Mouse (Mus musculus) WW6 (cell line): ENCODE results near the gene Ptger3.
A peak's percentile ranks its signal among the peaks of the same experiment; 100 is the strongest.

Experiments
- DNase-seq: peaks from one replicate; pipeline ENCODE4 v3.0.0-alpha.2; 2013; ENCODE audit warnings: low read depth, low spot score

Gene Ptger3

DNA sequence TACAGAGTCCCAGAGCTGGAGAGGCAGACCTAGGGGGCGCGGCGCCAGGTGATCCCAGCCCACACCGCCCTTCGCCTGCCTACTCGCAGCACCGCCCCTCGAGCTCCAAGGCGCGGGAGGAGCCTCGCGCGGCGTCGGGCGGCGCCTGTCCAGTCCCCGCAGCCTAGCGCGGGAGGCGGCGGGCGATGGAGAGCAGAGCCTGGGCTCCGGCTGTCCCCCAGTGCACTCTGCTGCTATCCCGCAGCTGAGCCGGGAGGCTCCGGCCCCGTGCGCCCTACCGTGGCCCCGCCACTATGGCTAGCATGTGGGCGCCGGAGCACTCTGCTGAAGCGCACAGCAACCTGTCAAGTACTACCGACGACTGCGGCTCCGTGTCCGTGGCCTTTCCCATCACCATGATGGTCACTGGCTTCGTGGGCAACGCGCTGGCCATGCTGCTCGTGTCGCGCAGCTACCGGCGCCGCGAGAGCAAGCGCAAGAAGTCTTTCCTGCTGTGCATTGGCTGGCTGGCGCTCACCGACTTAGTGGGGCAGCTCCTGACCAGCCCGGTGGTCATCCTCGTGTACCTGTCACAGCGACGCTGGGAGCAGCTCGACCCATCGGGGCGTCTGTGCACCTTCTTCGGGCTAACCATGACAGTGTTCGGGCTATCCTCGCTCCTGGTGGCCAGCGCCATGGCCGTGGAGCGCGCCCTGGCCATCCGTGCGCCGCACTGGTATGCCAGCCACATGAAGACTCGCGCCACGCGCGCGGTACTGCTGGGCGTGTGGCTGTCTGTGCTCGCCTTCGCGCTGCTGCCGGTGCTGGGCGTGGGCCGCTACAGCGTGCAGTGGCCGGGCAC lies at the start of gene Ptger3:
Gene Ptger3 (plus strand): TSS at position 168 of the 841 bp plus-strand sequence.
- DNase-seq: peak; percentile 65

DNA sequence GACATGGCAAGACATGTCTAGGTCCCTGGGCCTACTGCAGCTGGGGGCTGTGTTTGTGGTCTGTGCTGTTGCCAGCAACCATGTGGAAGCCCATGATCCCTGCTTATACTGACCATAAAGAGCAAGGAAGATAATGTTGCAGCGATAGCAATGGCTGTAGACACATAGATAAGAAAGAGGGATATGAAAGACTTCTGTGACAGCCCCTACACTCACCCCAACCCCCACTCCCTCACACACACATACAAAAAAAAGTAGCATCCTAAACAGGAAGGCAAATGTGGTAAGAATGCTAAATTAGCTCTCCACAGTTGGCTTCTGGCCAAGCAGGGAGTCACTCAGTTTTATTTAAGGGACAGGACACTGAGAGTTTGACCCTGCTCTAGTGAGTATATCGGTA lies 48.7 kb upstream of the Ptger3 start:
- no peak for DNase-seq

DNA sequence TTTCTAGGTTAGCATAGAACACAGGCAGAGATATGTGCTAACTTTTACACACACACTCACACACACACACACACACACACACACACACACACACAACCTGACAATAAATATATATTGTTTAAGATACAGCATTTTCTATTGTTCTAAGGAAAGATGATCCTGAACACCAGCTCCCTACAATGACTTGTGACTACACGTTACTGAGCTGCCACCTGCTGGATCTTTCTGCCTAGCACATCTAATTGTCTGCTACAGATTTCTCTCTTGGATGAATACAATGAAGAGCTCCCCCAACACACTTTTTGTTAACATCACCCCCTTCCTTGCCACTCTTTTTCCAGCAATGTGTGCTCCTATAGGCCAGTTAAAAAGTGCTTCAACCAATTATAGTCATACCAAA lies 46.3 kb upstream of the Ptger3 start:
- DNase-seq: no peak

DNA sequence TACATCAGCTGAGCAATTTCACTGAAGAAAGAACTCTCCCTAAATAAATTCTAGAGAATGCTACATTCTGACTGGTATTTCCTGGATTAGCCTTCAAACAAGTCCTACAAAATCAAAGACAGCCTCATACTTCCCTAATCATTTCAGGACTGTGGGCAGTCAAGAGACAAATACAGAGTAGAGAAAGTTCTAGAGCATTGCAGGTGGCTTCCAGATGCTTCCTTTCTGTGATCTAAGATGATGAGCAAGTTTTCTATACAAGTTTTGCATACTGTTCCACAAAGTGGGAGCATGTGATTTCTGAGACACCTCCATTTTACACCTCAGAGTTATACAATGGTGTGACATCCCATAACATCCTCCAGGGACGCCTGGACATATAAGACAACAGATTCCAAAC lies 42.9 kb upstream of the Ptger3 start:
- DNase-seq: no peak

DNA sequence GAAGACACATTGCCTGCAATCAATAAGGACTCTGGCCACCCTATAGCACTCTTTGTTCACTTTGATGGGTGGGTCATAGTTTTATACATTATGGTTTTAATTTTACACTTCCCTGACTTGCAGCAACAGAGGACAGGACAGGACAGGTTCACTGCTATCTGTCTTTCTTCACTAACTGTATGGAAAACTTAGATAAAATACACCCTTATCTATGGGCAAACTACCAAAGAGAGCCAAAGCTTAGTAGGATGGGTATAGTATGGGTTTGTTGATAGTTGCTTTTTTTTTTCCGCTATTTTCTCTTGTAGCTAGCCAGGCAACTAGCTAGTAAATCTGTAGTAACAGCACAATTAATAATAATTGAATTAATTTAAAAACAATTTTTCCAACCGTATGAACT lies 35.1 kb upstream of the Ptger3 start:
- DNase-seq: no peak

DNA sequence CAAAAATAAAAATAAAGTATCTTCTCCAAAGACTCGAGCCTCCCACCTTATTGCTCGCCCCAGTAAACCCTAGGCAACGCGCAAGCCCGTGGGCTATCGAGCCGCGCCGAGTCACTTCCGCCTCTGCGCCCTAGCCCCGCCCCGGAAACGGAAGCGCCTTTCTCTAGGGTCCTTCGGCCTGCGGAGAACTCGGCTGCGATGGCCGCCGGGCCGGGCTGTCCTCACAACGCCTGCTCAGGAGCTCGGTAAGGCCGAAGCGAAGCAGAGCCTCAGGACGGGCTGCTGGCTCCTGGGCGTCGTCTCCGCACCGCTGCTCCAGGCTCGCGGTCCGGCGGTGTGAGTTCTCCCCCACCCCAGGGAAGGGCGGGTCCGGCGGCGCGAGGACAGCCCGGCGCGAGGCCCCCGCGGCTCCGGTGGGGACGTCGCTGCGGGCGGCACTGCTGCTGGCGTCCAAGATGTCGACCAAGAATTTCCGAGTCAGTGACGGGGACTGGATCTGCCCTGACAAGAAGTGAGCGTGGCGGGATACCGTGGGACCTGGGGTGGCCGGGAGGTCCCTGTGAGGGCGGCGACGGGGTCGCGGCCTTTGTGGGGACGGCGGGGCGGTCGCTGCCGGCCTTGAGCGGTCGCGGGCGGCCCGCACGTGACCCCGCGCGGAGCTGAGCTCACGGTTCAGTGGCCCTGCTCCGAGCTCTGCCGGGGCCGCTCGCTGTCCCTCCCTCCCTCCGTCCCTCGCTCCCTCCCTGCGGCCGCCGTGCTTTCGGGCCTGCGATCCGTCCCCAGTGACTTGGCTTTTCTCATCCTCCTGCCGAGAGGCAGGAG lies 32.5 kb upstream of the Ptger3 start, which contains the start of gene Zranb2:
Gene Zranb2 (plus strand): TSS at position 197 of the 822 bp plus-strand sequence.
- peak; percentile 76 for DNase-seq

DNA sequence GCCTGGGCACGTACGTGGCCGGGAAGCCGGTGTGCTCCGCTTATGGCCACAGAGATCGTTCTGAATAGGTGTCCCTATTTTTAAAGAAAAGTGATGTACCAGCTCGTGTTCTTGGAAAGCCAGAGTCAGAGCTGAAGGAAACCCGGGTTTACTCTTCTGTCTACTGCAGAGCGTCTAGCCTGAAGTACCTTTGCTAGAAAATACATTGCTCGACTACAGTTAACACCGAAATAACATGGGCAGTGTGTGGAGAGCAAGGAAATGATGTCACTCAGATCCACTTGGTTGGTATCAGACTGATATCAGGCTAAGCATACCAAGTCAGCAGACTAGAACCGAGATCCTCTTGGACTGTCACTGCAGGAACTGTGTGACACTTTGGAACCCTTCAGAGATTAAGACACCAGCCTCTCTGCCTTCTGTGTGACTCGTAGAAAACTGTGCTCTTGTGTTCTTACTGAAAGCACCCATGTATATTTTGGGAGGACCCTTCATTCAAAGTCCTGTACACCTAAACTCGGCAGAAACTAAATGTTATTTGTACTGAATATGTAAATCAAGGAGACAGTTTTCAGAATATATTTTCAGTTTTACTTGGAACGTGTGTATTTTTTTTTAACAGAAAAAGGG lies 31.8 kb upstream of the Ptger3 start:
- DNase-seq: no peak

DNA sequence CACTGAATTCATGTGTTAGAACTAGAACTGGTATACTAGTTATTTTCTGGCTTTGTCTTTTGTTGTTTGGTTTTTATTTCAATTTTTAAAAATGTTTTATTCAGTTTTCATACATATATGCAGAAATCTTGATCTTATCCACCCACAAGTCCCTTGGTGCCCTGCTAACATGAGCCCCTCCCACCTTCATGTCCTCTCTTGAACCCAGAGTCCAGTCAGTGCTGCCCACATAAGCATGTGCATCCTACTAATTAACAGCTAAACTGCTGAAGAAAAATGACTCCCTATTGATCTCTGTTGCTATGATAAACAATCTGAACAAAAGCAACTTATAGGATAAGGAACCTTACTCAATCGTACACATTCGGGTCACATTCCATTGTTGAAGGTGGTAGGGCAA lies 17.4 kb upstream of the Ptger3 start:
- DNase-seq: no peak

DNA sequence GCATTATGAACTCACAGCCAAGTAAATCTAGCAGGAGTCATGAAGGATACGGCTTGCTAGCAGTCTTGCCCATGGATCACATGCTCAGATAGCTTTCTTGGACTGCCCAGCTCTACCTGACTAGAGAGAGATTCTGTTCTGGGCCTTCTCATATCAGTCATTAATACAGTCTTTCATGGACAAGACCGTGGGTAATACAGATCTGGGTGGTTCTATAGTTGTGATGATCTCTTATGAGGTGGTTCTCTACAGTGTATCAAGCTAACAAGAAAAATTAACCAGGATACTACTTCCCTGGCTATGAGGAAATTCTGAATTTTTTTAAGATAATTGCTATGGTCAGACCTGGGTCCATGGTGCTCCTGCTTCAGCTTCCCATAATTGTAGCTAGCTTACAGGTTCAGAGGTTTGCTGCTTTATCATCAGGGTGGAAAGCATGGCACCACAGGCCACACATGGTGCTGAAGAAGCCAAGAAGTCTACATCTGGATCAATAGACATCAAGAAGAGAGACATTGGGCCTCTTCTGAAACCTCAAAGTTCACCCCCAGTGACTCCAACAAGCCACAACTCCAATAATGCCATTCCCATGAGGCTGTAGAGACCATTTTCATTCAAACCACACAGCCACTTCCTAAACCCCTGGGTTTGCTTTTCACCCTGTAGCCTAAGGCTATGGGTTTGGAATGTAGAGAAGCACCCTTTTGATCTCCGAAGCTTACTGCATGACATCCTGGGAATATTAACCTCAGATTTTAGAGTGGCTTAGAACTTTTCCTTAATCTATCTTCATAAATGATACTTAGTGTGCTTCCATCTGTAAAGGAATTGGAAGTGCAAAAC lies 16.7 kb upstream of the Ptger3 start:
- DNase-seq: no peak

DNA sequence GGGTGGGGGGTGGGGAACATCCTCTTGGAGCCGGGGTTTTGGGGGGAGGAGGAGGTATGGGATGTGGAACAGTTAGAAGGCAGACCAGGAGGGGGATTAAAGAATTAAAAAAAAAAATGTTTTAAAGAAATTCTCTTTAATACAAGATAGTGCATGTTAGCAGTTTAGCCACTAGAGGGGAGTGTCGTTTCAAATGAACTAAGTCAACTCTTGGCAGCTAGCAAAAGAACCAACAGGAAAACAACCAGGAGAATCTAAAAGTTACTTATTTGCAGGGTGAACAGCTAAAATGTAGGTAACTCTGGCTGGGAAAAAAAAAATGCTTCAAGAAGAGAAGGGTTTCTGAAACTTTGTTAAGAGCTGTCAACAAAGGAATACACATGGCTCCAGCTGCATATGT lies 1.5 kb upstream of the Ptger3 start:
- DNase-seq: no peak

DNA sequence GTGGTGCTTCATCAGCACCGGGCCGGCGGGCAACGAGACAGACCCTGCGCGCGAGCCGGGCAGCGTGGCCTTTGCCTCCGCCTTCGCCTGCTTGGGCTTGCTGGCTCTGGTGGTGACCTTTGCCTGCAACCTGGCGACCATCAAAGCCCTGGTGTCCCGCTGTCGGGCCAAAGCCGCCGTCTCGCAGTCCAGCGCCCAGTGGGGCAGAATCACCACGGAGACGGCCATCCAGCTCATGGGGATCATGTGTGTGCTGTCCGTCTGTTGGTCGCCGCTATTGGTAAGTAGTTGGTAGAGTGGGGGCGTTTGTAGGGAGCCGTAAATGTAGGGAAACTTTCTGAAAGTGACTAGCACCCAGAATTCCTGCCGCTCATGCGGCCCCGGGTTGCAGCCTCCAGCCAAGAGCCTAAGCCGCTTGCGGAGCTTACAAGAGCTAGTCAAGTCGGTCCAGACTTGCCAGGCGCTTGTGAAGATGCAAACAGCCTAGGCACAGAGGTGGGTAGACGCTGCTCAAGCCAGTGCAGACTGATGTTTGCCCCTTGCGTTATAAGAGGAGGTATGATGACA lies 957 bp downstream of the Ptger3 start:
- no peak for DNase-seq

DNA sequence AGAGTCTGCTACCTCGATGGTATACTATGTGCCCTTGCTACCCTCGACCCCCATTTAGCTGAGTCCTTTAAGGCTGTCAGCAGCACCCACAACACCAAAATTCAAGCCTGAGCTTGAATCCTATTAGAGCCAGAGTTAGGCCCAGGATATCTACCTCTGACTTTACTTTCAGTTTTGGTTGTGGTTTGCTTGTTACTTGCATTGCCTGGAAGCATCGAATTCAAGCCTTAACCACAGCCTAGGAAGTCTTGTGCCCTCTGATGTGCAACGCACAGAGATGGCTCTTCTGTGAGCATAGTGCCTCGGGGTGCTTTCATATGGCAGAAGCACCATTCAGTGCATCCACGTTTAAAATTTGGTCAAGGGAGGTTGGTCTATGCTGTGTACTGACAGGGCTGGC lies 5.3 kb downstream of the Ptger3 start:
- no peak for DNase-seq

DNA sequence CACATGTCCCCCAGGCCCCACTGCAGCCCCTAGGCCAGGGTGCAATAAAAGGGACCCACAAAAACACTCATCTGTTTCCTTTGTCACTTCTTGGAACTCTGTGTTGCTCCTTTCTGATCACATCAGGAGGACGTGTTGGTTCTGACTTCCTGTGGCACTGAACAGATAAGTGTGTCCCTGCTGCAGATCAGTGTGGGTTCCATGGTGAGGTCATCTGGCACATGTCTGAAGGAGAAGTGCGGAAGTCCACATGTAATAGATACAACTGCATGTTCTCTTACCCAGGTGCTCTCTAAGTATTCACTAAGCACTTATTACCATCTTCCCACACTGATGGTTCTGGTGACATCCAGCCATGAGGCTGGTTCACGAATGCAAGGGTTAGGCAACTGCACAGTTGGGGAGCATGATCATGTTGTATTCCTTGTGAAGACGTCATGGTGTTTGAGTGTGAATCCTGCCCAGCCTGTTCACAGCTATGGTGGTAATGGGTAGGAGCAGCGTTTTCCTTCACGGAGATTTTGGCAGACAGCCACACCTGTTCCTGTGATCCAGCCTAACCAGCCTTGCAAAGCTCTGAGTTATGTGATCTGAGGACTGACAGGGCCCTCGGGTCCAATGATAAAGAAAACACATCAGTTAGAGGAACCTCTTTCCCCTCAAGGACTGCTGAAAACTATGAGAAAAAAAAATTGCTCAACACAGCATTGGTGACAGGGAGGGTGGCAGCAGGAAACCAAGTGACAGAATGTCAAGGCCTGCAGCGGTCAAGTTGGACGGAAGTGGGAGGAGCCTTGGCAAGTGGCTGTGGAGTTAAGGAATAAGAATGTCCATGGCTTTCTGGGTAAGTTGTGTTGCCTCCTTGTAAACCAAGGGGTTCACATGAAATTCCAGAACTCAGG lies 9.0 kb downstream of the Ptger3 start:
- DNase-seq: no peak

DNA sequence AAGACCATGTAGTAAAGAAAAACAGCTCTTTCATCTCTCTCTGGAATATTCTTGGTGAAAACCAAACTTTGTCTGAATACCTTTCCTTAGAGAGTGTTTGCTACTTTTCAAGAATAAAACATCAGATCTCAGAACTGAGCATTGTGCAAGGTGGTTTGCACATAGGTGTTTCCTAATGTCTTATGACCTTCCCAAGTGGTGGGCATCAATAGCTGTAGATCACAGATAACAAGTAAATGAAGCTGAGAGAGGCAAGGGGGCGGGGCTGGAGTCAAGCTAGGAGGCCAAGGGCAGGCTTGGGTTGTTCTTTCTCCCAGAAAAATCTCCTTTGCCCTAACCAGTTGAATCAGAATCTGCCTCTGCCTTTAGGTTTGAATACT lies 9.6 kb downstream of the Ptger3 start:
- DNase-seq: no peak

DNA sequence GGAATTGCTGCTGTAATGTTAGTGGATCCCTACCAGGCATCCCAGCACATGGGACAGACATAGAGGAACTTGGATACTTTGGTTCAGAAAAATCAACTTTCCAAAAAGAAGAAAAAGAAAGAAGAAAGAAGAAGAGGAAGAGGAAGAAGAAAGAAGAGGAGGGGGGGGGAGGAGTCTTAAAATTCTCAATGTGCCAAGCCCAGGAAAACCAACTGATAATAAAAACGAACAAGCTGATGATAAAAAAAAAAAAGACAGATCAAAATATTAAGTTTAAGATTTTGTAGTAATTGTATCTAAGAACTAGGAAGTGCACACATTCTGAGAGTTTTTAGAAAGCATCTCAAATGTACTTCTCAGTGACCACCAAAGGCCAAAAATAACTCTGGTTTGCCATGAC lies 10.2 kb downstream of the Ptger3 start:
- no peak for DNase-seq

DNA sequence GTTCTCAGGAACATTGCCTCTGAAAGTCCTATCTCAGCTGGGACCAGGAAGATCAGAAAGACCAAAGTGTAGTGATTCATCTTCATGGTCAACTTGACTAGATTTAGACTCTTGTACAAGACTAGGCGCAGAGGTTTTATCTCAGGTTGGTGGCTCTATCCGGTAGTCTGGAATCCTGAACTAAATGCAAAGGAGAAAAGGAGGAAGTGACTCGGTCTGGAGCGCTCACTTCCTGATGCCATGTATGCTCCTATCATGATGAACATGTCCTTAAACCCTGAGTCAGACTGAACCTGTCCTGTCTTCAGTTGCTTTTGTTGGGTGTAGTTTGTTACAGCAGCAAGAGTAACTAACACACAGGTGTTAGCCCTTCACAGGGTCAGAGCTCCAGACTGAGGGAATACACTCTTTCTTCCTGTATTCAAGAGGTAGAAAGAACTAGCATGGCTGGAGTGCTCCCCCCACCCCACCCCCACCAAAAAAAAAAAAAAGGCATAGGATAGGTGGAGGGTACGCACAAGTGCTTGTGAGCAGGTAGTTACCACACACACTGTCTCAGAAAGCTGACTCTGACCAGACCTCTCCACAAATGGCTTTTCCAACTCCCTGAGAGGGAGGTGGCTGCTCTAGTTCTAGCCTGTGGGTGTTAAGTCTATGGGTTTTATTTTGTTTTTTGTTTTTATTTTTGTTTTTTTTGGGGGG lies 11.9 kb downstream of the Ptger3 start:
- no peak for DNase-seq

DNA sequence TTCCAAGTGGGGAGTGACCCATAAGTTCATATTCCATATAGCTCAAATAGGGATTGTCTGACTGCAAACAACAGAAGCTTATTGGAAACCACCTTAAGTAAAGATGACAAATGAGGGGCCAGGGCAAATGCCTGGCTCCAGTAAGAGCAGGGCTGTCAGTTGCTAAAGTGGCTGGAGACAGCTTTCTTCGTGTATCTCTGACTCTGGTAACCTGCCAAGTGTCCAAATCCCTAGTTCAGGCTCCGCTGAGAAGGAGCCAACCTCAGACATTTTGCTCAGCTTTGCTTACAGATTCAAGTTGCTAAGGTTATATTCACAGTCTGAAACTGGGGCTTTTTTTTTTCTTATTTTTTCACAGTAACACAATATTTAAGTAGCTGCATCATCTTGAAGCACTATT lies 12.7 kb downstream of the Ptger3 start:
- no peak for DNase-seq

DNA sequence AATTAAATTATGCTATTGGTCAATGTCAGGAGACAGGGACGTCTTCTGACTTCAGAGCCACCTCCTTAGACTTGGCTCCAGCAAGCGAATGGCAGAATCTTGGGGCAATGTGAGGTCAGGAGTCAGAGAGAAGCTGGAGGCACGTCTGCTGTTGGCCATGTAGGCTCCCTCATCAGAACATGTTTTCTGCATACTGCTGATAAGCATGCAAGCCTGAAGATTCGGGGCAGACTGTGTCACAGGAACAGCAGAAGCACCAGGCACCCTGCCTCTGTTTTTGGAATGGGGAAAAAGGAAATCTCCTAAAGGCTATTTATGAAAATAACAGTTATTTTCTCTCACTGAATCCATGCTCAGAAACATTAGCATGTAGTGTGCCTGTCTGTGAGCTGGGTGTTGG lies 13.6 kb downstream of the Ptger3 start:
- no peak for DNase-seq

DNA sequence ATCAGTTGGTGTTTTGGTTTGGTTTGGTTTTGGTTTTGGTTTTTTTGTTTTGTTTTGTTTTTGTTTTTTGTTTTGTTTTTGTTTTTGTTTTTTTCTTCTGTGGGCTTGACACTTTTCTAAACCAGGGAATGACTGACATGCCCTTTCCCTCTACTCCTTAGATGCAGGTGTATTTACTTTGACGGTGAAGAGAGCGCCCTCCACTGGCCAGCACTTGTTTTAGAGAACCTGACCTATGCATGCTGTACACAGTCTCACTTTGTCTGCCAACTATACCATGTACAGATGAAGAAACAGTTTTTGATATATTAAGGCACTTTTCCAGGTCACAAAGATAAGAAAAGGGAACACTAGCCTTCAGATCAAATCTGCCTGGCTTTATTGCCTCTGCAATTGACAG lies 15.1 kb downstream of the Ptger3 start:
- DNase-seq: no peak
